Mouse (Mus musculus) testis, postnatal 10 days (tissue): ENCODE measurements around the gene Suz12.

Experiments
- DNase-seq: peaks from one replicate; pipeline ENCODE4 v3.0.0; 2021; ENCODE audit warnings: low spot score

Suz12 gene

DNA sequence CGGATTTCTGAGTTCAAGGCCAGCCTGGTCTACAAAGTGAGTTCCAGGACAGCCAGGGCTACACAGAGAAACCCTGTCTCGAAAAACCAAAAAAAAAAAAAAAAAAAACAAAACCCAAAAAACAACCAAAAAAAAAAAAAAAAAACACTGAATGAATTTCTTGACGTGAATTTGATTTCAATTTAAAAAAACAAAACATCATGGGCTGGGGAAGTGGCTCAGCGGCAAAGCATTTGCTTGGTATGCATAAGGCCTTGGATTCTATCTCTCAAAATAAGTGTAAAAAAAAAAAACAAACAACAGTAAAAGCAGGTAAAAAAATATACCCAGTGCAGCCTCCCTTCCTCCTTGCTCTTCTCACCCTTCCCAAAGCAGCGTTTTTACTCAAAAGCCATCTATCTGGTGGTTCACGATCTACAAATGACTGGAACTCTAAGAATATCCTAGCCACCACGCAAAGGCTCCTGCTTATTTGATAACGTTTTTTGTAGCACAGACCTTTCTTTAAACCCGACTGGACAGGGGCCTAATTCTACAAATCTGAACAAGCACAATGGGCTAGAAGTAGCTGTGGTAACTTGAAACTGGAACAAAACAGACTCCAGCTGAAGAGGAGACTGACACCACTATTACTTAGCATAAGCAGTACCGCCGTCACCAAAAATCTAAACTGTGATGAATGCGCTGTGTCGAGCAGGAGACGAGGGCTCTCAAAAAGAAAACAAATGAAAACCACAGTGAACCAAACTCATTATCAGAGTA, 85.1 kb downstream of the Suz12 start:
- DNase-seq: no peak

GRCm38 (mm10) chr11:80078831-80079230, 85.9 kb downstream of the Suz12 start:
- no peak for DNase-seq

- DNase-seq: no peak
These were observed 86.8 kb downstream of the Suz12 start for GRCm38 (mm10) chr11:80079751-80080150.

DNA sequence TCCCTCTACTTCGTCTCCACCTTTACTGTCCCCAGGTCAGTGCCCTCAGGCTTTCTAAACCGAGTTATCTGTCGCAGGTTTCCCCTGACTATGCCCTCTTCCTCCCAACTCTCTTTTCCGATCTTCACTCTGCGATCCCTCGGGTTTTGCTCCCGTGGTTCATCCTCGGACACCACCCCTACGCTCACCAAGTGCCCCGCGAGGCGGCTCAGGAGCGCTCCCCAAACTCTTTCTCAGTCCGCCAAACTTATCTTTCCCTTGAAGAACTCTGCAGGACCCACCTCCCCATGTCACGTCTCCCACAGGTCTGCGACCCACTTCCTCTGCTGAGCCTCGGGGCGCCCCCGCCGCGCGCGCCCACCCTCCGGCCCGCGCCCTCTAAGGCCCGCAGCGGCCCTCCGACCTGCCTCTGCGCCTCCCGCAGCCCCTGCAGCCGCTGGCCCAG, 87.5 kb downstream of the Suz12 start:
- DNase-seq: no peak

DNA sequence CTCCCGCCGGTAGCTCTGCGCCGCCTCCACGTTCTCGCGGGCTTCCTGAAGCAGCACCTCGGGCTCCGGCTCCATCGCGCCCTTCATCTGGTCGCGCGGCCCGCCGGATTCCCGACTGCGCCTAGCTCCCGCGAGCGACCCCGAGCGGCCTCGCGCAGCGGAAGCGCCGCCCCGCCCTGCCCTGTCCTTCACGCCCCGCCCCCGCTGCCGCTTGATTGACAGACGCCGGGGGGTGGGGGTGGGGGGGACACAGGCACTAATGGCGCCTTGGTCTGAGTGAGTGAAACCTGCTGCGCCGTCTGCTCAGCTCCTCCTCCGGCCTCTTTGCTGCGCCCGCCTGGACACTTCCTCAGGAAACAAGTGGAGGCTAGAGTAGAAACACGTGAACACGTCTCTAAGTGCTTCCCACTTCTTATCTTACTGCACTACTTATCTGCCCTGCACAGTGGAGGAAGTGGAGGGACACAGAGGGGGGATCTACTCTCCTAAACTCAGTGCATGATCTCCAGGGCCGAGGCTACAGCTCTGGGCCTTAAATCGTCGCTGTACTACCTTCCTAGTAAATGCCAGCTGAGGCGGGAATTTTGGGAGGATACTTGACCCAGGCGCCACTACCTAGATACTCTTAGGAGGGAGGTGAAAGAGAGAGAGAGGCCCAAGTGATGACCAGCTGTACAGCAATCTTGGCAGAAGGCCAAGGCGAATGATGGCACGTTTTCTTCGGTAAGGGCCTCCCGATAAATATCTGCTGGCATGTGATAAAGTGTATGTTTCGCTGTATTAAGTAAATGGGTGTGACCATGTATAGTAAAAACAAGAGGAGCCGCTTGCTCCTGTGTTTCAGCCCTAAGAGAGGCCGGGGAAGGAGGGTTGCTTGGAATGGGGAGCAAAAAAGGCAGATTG, 88.2 kb downstream of the Suz12 start, which contains the start of gene Crlf3:
Gene Crlf3 (minus strand): TSS at position 166 of the 903 bp plus-strand sequence.
- DNase-seq: peak; percentile 99

GRCm38 (mm10) chr11:80081786-80082319, 88.9 kb downstream of the Suz12 start:
- DNase-seq: no peak
